Mouse (Mus musculus): ENCODE measurements around the gene Mettl21a.
"Not testable (repeated sequence)": the region's sequence is repeated elsewhere in the genome, so short reads cannot be mapped to it uniquely, and the experiment has no call there.

Mettl21a gene

DNA sequence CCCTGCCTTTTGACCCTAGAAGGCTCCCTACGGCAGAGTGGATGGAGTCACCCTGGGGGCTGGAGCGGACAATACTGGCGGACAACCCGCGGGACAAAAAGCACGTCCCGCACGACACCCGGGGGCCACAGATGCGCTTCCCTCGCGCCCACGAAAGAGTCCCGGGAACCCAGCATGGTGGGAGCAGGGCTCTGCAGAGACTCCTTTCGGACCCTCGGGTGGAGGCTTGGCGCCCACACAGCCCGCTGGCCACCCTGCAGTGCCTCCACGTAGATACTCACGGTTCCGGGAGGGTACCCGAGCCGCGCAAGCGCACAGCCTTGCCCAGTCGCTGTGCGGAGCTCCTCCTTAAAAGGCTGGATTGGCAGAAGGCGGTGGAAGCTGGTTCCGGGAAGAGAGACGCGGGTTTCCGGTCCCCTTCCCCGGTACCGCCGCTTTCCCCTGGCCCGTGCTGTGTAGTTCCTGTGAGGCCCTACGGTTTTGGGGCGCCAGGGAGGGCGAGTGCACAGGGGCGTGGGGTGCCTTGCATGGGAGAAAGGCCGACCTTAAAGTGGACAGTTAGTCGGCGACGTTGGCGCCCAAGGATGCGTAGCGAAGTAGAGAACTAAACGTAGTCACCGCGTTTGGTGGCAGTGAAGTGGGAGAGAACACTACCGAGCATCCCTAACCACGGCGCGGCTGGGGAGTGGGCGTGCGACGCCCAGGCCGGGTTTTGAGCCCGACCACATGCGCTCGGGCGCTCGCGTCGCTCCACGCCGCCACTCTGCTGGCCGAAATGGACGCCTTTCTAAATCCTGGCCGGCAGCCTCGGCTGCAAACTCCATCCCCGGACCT, at the start of gene Mettl21a:
Gene Mettl21a, minus strand, starts transcription at position 362 of the 834 bp plus-strand sequence.
- peak; percentile 62 for DNase-seq (ENCODE audit: low spot score)

- DNase-seq (ENCODE audit: low spot score) = no peak
Observed at GRCm38 (mm10) chr1:64658876-64659275, 41.8 kb upstream of the Mettl21a start.

- no peak for DNase-seq (ENCODE audit: low spot score)
Observed at GRCm38 (mm10) chr1:64656423-64657129, 39.5 kb upstream of the Mettl21a start.

DNA sequence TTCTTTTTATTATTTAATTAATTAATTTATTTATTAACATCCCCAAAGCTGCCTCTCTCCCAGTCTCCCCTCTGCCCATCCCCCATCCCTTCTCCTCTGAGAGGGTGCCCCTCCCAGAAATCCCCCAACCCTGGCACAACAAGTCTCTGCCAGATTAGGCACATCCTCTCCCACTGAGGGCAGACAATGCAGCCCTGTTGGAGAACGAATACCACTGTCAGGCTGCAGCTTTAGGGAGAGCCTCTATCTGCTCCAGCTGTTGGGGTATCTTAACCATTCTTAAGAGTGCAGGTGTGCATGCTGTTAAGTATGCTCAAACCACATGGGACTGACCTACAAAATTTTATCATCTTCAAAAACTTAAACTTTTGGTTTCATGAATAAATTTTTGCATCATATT, 38.4 kb upstream of the Mettl21a start:
- no peak for DNase-seq (ENCODE audit: low spot score)

GRCm38 (mm10) chr1:64653701-64654100, 36.7 kb upstream of the Mettl21a start:
- no peak for DNase-seq (ENCODE audit: low spot score)

- no peak for DNase-seq (ENCODE audit: low spot score)
Observed at GRCm38 (mm10) chr1:64649362-64650124, 32.5 kb upstream of the Mettl21a start.

- no peak for DNase-seq (ENCODE audit: low spot score)
Observed at GRCm38 (mm10) chr1:64644513-64644912, 27.5 kb upstream of the Mettl21a start.

- not testable (repeated sequence) for DNase-seq (ENCODE audit: low spot score)
Observed at GRCm38 (mm10) chr1:64642541-64642940, 25.5 kb upstream of the Mettl21a start.

DNA sequence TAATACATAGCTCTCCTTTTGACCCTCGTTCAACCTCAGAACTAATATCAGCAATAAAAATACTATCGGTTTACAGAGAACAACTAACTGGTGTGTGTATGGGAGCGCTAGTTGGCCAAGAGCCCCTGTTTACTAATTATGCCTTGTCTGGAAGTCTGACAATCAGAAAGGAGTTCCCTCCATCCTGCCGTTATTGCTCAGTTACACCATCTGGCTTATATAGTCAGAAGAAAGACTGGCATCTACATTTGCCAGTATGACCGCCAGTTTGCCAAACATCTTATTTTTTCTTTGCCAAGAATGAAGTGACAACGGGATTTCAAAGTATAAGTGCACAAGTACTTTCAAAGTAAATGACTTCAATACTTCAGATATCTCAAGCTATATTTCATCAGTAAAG, 24.0 kb upstream of the Mettl21a start:
- DNase-seq (ENCODE audit: low spot score) = no peak

DNA sequence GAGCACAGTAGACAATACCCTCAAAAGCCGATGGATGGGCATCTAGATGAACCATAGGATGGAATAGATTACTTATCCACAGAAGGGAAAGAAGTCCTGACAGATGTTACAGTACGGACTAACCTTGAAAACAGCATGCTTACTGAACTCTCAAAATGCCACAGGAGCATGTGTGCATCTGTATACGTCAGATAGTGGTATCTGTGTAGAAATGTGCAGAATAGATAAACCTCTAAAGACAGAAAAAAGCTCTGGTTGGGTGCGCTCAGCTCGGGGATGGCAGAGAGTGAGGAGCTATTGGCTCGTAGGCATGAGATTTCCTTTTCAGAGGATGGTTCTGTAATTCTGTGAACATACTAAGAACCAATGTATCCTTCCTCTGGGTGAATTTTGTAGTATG, 22.2 kb upstream of the Mettl21a start:
- DNase-seq (ENCODE audit: low spot score) = no peak

- no peak for DNase-seq (ENCODE audit: low spot score)
Observed at GRCm38 (mm10) chr1:64635624-64636023, 18.6 kb upstream of the Mettl21a start.

GRCm38 (mm10) chr1:64633237-64633636, 16.2 kb upstream of the Mettl21a start:
- no peak for DNase-seq (ENCODE audit: low spot score)

GRCm38 (mm10) chr1:64631526-64631925, 14.5 kb upstream of the Mettl21a start:
- DNase-seq (ENCODE audit: low spot score) = no peak

GRCm38 (mm10) chr1:64625214-64625613, 8.2 kb upstream of the Mettl21a start:
- no peak for DNase-seq (ENCODE audit: low spot score)

DNA sequence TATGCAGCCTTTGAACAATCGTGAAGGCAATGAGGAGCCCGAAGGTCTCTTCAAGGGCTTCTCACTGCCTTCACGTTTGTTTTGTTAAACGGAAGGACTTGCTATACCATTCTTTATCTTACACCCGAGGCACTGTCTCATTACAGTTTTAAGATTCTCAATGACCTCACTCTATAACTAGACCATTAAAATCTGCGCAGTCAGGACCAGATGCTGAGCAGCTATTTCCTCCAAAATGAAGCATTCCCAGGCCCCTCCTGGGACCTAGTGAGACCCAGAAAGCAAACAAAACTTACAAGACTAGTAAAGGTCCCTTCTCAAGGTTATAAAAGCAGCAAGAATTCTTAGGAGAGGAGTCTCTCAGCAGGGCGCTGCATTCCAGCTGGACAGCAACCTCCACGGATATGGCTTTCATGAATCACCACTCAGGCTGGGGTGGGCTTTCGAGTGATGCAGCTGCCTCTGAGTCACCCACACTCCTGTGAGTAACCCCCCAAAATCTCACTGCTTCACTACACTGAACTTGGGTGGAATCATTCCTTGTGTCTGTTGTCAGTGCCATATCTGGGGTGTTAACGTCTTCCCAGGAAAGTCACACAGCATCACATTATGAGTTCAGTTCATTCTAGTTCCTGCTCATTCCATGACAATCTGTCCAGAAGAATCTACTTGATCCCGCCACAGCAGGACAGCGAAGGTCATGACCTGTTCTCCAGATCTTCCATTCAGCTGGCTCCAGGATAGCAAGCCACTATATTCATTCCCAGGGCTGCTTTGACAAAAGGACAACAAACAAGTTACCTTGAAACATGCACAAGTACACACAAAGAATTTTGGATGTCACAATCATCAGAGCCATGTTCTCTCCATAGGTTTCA, 6.8 kb upstream of the Mettl21a start:
- no peak for DNase-seq (ENCODE audit: low spot score)

GRCm38 (mm10) chr1:64621116-64621515, 4.1 kb upstream of the Mettl21a start:
- DNase-seq (ENCODE audit: low spot score) = no peak

DNA sequence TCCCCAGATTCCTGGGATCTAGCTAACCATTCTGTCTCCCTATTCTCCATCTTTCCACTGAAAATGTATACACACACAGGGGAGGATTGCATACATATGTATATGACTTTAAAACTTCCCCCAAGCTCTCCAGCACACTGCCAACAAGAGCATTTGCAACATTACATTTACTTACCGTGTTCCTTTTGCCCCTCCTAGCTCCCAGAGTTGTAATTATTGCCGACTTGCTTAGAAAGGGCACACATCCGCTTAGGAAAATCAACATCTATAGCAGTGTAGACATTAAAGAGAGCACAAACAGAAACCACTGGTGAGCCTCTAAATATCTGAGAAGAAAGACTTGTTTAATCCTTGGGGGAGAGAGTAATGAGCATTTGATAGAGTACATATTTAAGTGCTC, 1.2 kb upstream of the Mettl21a start:
- no peak for DNase-seq (ENCODE audit: low spot score)

DNA sequence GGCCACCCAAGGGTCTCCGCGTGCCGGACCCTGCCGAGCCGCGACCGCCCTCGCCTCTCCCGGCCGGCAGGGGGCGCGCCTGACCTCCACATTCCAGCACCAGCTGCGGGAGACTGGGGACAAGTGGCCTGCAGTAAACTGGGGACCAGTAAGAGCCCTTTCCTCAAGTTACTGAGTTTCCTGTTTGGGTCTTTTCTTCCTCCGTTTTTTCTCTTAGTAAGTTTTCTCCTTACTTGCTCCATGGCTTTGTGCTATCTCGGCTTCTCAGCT, 608 bp upstream of the Mettl21a start:
- peak; percentile 45 for DNase-seq (ENCODE audit: low spot score)

- DNase-seq (ENCODE audit: low spot score) = no peak
Observed at GRCm38 (mm10) chr1:64616531-64616880, 536 bp downstream of the Mettl21a start.

DNA sequence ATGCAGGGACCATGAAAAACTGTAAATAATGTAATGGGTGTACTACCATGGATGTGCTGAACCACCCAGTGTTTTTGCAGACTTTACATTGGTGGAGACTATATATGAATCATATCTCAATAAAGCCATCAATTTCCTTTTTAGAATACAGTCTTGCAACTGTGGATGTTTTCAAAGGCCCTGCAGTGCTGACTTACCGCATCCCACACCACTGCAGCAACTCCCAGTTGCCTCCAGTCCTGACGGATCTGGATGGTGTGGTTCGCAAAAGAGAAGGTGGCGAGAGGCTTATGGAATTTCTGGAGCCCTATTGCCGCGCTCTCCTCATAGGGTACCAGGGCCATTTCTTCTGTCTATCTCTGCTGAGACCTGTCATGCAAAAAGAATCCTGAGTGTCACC, 966 bp downstream of the Mettl21a start:
- DNase-seq (ENCODE audit: low spot score) = no peak

DNA sequence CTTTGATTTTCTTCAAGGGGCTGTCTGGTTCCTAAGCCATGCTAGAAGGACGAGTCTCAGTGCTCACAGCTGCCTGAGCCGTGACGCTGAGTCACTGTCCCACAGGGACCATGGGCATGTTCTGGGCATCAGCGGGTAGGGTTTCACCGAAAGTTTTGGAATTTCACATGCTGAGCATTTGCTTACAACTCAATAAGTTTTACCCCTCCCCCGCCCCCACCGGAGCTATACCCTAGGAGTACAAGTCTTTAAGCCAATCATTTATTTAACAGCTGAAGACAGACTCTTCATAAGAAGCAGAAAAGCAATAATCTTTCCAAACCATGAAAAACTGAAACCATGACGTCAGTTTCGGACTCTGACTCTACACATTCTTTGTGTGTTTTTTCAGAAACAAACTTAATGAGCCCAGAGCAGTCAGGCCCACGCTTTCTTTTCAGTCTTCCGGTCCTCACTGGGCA, 1.5 kb downstream of the Mettl21a start:
- DNase-seq (ENCODE audit: low spot score) = no peak

DNA sequence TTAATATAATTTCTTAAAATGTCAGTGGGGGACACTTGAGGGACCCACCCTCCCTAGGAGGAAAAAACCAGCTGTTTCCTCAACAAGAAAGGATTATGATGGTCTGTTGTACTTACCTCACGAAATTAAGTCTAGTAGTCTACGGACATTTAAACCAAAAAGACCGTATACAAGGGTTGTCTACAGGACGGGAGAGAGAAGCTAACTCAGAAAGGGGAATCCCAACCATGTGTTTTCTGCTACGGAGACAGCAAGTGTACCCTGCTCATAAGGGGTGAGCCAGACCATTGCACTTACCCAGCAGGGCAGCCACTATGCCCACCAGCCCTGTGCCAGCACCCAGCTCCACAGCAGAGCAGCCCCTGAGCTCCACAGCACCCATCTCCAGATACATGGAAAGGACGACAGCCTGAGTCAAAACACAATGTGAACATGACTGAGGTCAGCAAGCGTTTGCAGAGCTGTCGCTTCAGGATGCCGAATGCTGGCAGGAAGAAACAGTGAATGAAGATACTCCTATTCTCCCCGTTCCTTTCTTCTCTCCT, 2.2 kb downstream of the Mettl21a start:
- no peak for DNase-seq (ENCODE audit: low spot score)

Measured in urinary bladder, postnatal 10 days (tissue).